Mouse (Mus musculus): ENCODE data around the gene Rufy4.
"Not testable (repeated sequence)": the region's sequence is repeated elsewhere in the genome, so short reads cannot be mapped to it uniquely, and the experiment has no call there.

- not testable (repeated sequence) for TF ChIP-seq CTCF (IDR thresholded peaks at IDR 0.05; ENCODE audit: control insufficient read depth, insufficient read depth, insufficient replicate concordance, low read depth, low read length); POLR2A (IDR thresholded peaks at IDR 0.05; ENCODE audit: control insufficient read depth, low read depth, low read length)
These were observed 34.3 kb downstream of the Rufy4 start for GRCm38 (mm10) chr1:74159613-74160012.
